Mouse (Mus musculus) E14TG2a.4 (cell line): ENCODE measurements around the gene Usp7.

Experiments
- H3K27me3 ChIP-seq: 2 replicates; pipeline ENCODE4 v1.6.1; 2014; ENCODE audit warnings: low read length, control low read depth; ENCODE audit not compliant: insufficient read depth
- H3K36me3 ChIP-seq: 2 replicates; pipeline ENCODE4 v1.6.1; 2014; ENCODE audit warnings: low read length, control low read depth; ENCODE audit not compliant: insufficient read depth
- H3K4me1 ChIP-seq: replicated peaks from 2 replicates; pipeline ENCODE4 v1.6.1; 2014; ENCODE audit warnings: low read depth, low read length, control low read depth
- H3K4me3 ChIP-seq: replicated peaks from 2 replicates; pipeline ENCODE4 v1.5.1; 2014; ENCODE audit warnings: mild to moderate bottlenecking, low read length
- H3K9me3 ChIP-seq: 2 replicates; pipeline ENCODE4 v1.6.1; 2014; ENCODE audit warnings: low read length, control low read depth
- CTCF ChIP-seq: conservative IDR thresholded peaks from 2 replicates; pipeline ENCODE4 v1.5.1; 2014; ENCODE audit warnings: low read length
- NANOG ChIP-seq: IDR thresholded peaks from 2 replicates; pipeline ENCODE4 v1.6.1; 2014; ENCODE audit warnings: borderline replicate concordance, low read length, mixed read lengths
- POU5F1 ChIP-seq: IDR thresholded peaks from 2 replicates; pipeline ENCODE4 v1.6.1; 2014; ENCODE audit warnings: low read length, borderline replicate concordance

Gene Usp7

DNA sequence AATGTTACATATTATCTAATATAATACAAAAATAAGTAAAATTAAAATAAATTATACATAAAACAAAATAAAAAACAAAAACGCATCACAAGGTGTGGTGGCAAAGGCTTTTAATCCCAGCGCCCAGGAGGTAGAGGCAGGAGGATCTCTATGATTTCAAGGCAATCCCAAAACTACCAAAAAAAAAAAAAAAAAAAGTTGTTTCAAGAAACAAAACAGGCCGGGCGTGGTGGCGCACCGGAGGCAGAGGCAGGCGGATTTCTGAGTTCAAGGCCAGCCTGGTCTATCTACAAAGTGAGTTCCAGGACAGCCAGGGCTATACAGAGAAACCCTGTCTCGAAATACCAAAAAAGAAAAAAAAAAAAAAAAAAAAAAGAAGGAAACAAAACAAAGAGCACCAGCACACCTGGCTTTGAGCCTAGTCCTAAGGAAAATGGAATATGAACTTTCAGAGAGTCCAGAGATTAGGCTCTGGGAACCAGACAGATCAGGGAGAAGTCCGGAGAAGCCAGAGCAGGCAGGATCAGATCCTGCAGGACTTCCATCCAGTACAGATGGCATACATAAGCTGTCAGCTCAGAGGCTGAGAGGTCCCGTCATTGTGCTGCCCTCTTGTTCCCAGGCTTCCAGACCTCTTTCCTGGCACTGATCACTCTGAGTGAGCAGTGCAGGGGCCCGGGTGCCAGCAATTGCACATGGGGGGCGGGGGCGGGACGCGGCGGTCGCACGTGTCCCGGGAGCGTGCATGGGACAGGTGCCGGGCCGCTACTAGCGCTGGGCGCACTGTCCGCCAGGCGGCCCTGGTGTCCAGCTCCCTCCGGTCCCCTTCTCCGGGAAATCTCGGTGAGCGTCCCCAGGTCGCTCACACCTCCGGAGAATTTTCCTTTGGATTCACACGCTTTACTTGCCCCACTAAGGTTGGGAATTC, 36.8 kb upstream of the Usp7 start:
- Histone ChIP-seq H3K27me3 (no peaks in the 10 kb centered on the region), H3K4me3 (peak overlapping the region; percentile 90), H3K9me3 (no peaks in the 10 kb centered on the region), H3K36me3 (peaks cover 28% of the 10 kb centered on the region), H3K4me1 (peaks cover 64% of the 10 kb centered on the region)
- TF ChIP-seq CTCF (no peak), NANOG (no peak), POU5F1 (no peak)

DNA sequence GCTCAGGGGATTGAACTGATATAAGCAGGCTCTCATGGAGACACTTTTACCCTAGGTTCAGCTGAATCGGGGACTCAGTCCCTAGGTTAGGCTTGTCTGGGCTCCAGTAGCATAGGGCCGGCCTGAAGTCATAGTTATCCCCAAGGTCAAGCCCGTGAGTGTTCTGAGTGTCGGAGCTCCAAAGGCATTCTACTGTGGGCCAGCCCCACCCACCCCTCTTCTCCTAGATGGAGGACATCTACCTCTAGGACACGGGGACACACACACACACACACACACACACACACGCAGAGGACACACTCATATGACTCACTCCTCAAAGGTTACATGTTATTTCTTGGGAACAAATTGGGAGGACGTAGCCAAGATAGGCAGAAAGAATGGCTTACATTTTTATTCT, 35.3 kb upstream of the Usp7 start:
- H3K36me3 ChIP-seq: peaks cover 12% of the 10 kb centered on the region
- H3K4me1 ChIP-seq: peaks cover 60% of the 10 kb centered on the region
- TF ChIP-seq POU5F1 (no peak), NANOG (peak; percentile 18; the same call in 1 of the 2 replicates)
- no peaks in the 10 kb centered on the region for H3K27me3 ChIP-seq
- no peaks in the 10 kb centered on the region for H3K9me3 ChIP-seq
- H3K4me3 ChIP-seq: no peak overlapping the region

DNA sequence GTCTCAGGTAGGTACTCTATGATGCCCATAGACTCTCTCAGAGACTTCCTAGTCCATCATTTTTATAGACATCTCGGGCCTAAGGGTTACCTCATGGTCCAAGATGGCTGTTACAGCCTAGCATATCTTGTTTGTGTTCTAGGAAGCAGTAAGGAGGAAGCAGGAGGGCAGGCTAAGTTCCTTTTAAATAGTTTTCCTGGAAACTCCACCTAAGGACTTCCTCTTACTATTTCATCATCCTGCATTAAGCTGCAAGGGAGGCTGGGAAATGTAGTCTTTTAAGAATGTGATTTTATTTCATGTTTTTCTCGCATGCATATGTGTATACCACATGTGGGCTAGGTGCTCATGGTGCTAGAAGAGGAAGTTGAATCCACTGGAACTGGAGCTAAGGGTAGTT, 31.6 kb upstream of the Usp7 start:
- H3K36me3 ChIP-seq: no peaks in the 10 kb centered on the region
- H3K27me3 ChIP-seq: 0 out of 2 replicates have a peak, but pooled peaks cover 3% of the 10 kb centered on the region
- TF ChIP-seq NANOG: no peak
- TF ChIP-seq CTCF: no peak
- no peak for TF ChIP-seq POU5F1
- H3K4me3 ChIP-seq: peak overlapping the region; percentile 43; the same call in 1 of the 2 replicates
- H3K9me3 ChIP-seq: no peaks in the 10 kb centered on the region
- H3K4me1 ChIP-seq: peaks cover 55% of the 10 kb centered on the region

- Histone ChIP-seq H3K4me1 (peaks cover 48% of the 10 kb centered on the region), H3K27me3 (0 out of 2 replicates have a peak, but pooled peaks cover 3% of the 10 kb centered on the region), H3K4me3 (no peak overlapping the region), H3K36me3 (no peaks in the 10 kb centered on the region), H3K9me3 (no peaks in the 10 kb centered on the region)
- TF ChIP-seq NANOG: no peak
Observed at GRCm38 (mm10) chr16:8822586-8822985, 30.5 kb upstream of the Usp7 start.

- no peak for TF ChIP-seq NANOG
- no peak for TF ChIP-seq CTCF
- no peak for TF ChIP-seq POU5F1
- H3K9me3 ChIP-seq: no peaks in the 10 kb centered on the region
- peaks cover 38% of the 10 kb centered on the region for H3K4me1 ChIP-seq
Observed at GRCm38 (mm10) chr16:8821429-8821828, 29.3 kb upstream of the Usp7 start.

DNA sequence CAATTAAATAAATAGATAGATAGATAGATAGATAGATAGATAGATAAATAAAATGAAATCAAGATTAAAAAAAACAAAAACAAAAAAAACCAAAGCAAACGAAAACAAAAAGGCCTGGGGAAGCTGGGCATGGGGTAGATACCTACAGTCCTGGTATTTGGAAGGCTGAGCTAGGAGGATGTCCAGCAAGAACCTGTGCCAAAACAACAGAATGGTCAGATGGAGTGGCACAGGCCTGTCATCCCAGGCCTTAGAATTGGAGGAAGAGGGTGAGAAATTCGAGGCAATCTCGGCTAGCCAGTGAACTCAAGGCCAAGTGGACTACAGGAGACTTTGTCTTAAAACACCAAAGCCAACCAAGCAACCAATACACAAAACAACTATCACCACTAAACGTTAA, 25.8 kb upstream of the Usp7 start:
- TF ChIP-seq NANOG: no peak
- Histone ChIP-seq H3K9me3 (no peaks in the 10 kb centered on the region), H3K36me3 (no peaks in the 10 kb centered on the region), H3K4me1 (peaks cover 13% of the 10 kb centered on the region), H3K4me3 (no peak overlapping the region), H3K27me3 (0 out of 2 replicates have a peak, but pooled peaks cover 3% of the 10 kb centered on the region)

More at GRCm38 (mm10) chr16:8821429-8821828, 29.3 kb upstream of the Usp7 start:
- 0 out of 2 replicates have a peak, but pooled peaks cover 3% of the 10 kb centered on the region for H3K27me3 ChIP-seq
- H3K4me3 ChIP-seq: no peak overlapping the region
- H3K36me3 ChIP-seq: no peaks in the 10 kb centered on the region

GRCm38 (mm10) chr16:8810399-8811127, 18.5 kb upstream of the Usp7 start:
- Histone ChIP-seq H3K36me3 (no peaks in the 10 kb centered on the region), H3K4me3 (peak overlapping the region; percentile 43)
- TF ChIP-seq POU5F1 (no peak), NANOG (no peak), CTCF (no peak)

DNA sequence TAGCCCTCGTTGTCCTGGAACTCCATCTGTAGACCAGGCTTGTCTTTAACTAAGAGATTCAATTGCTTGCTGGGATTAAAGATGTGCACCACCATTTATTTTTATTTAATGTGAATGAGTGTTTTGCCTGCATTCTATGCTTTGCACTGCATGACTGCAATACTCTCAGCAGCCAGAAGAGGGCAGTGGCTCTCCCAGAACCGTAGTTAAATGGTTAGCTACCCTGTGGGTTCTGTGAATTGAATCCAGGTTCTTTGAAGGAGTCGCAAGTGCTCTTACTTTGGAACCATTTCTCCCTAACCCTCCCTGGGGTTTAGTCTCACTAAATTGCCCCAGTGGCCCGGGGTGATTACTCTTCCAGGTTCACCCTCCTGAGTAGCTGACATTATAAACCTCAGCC, 14.6 kb upstream of the Usp7 start:
- Histone ChIP-seq H3K36me3 (no peaks in the 10 kb centered on the region), H3K4me3 (no peak overlapping the region), H3K27me3 (no peaks in the 10 kb centered on the region), H3K4me1 (peaks cover 56% of the 10 kb centered on the region), H3K9me3 (no peaks in the 10 kb centered on the region)
- TF ChIP-seq CTCF: peak; percentile 100
- TF ChIP-seq POU5F1: no peak
- no peak for TF ChIP-seq NANOG

More at GRCm38 (mm10) chr16:8810399-8811127, 18.5 kb upstream of the Usp7 start:
- Histone ChIP-seq H3K27me3 (no peaks in the 10 kb centered on the region), H3K4me1 (peaks cover 53% of the 10 kb centered on the region), H3K9me3 (no peaks in the 10 kb centered on the region)

DNA sequence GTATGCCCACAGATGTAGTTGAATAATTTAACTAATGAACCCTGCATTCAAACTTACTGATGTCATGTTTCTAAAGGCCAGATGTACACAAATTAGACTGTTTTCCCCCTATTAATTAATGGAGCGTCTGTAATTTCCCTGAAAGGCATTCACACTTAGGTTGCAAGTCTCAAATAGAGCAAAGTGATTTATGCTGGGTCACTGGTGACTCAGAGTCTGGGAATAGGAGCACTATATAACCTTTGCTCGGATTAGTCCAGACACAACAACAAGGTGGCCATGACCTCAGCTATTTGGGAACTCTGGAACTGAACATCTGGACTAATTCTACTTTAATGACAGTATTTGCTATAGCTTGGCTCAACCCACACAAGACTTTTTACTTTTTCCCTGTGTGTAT, 3.8 kb upstream of the Usp7 start:
- TF ChIP-seq CTCF: no peak
- no peak for TF ChIP-seq NANOG
- no peak for TF ChIP-seq POU5F1
- H3K4me3 ChIP-seq: no peak overlapping the region
- peaks cover 56% of the 10 kb centered on the region for H3K4me1 ChIP-seq

More for the DNA sequence above, 3.8 kb upstream of the Usp7 start:
- Histone ChIP-seq H3K9me3 (no peaks in the 10 kb centered on the region), H3K27me3 (no peaks in the 10 kb centered on the region), H3K36me3 (peaks cover 5% of the 10 kb centered on the region)
